Mouse (Mus musculus) liver, embryonic 14.5 days (tissue): ENCODE measurements around the gene F830045P16Rik.

Experiments used
- CTCF ChIP-seq: IDR thresholded peaks from 2 replicates; pipeline ENCODE4 v1.5.1; 2016; ENCODE audit warnings: antibody characterized with exemption, low read depth, control low read depth
- EP300 ChIP-seq: IDR thresholded peaks from 2 replicates; pipeline ENCODE4 v1.6.1; 2016; ENCODE audit warnings: antibody characterized with exemption, low read depth

- TF ChIP-seq CTCF (no peak), EP300 (no peak)
These were observed 121.8 kb downstream of the F830045P16Rik start for GRCm38 (mm10) chr2:129414593-129414992.
